Mouse (Mus musculus): ENCODE measurements around the gene Osbpl8. TPM values are rescaled to one million over a fixed set of nuclear protein-coding genes. Genes with fewer than 3 reads are reported as not detected.
"Not testable (repeated sequence)": the region's sequence is repeated elsewhere in the genome, so short reads cannot be mapped to it uniquely, and the experiment has no call there.

Gene Osbpl8
- polyA plus RNA-seq, 1 experiment from 2014 or later = 9.8 TPM

DNA sequence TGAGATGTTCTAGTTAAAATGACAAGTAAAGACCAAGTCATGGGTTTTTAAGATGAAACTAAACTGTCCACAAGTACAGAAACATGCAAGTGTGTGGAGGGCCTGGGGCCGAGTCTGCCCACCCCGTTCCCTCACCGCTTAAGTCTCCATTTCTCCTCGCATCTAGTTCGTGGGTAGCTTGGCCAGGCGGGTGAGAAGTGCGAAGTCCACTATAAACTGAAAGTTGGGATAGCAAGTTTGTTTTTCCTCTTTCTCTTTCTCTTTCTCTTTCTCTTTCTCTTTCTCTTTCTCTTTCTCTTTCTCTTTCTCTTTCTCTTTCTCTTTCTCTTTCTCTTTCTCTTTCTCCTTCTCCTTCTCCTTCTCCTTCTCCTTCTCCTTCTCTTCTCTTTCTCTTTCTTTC is 67.7 kb downstream of the Osbpl8 start:
- H3K9me3 ChIP-seq (ENCODE audit: control insufficient read depth, low read depth, low read length); H3K27ac ChIP-seq (ENCODE audit: low read length); H3K4me1 ChIP-seq (ENCODE audit: control insufficient read depth, insufficient read depth, low read length); ATAC-seq (ENCODE audit: insufficient number of reproducible peaks, insufficient read depth, low FRiP score, low read depth); H3K9ac ChIP-seq (replicated peaks; ENCODE audit: low read depth, low read length); H3K4me2 ChIP-seq (replicated peaks; ENCODE audit: low read depth, low read length); H3K27me3 ChIP-seq (ENCODE audit: control insufficient read depth, insufficient read depth, low read length); H3K4me3 ChIP-seq (ENCODE audit: low read depth, low read length); H3K36me3 ChIP-seq (ENCODE audit: control insufficient read depth, insufficient read depth, low read length): not testable (repeated sequence)
- WGBS = 94% methylated on average over 7 of the region's 7 CpGs

DNA sequence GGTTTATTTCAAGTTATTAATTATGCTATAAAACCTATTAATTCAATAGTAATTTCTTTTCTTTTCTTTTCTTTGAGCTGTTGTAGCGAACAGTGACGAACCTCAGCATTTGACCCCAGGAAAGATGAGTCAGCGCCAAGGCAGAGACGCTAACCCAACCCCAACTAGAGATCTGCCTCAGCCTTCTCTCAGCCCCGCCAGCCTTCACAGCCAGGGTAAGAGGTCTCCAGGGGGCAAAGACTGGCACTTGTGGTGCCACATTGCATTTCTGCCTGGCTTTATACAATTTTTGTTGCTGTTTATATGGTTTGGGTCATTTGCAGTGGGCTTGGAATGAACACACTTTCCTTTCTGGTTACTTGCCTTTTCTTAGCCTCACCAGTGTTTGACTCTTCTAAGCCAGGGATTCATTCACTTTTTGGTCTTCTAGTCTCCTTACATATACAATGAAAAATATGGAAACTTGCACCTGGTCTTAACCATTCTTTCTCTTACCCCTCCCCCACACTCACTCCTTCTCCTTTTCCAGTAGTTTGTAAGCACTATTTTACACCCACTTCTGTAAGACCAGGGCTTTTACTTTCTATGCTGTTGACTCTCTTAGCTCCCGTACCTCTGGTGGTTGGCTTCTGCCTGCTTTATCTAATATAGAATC is 69.1 kb downstream of the Osbpl8 start:
- Histone ChIP-seq H3K36me3 (ENCODE audit: control insufficient read depth, insufficient read depth, low read length) (no peaks in the 10 kb centered on the region), H3K9ac (replicated peaks; ENCODE audit: low read depth, low read length) (no peak overlapping the region), H3K27me3 (ENCODE audit: control insufficient read depth, insufficient read depth, low read length) (no peaks in the 10 kb centered on the region), H3K27ac (ENCODE audit: low read length) (no peak overlapping the region), H3K9me3 (ENCODE audit: control insufficient read depth, low read depth, low read length) (no peaks in the 10 kb centered on the region), H3K4me2 (replicated peaks; ENCODE audit: low read depth, low read length) (no peak overlapping the region), H3K4me1 (ENCODE audit: control insufficient read depth, insufficient read depth, low read length) (no peaks in the 10 kb centered on the region), H3K4me3 (ENCODE audit: low read depth, low read length) (no peak overlapping the region)
- ATAC-seq (ENCODE audit: insufficient number of reproducible peaks, insufficient read depth, low FRiP score, low read depth) = no peak
- WGBS = 56% methylated on average over 6 of the region's 6 CpGs

DNA sequence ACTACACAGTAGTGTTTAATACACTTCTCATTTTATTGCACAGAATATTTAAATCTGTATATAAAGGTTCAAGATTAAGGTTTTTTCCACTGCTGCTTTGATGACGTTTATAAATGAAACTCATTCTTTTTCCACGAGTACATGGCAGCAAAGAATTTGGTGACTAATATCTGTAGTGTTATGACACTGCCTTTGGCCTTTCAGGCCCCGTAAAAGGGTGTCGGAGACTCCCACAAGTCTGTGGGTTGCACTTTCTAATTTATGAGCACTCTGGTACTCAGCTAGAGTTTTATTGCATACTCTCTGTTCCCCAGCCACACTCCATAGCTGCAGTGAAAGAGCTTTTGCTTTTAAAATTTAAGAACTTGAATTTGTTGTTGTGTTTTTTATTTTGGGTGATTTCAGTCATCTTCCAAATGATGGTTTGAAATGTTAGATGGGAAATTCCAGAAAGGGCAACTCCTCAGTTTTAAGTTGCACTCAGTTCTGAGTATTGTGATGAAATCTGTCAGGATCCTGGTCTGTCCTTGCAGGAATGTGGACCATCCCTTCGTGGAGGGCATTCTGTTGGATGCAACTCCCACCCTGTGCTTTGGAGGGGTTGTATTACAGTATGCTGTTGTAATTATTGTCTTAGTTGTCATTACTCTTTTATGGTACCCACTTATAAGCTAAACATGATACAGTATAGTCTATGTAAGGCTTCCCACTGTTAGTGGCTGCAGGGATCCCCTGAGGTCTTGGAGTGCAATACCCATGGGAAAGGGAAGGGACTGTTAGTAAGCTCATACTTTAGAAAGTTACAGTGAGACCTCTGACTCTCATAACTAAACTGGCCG is 70.1 kb downstream of the Osbpl8 start:
- no peak overlapping the region for H3K4me2 ChIP-seq (replicated peaks; ENCODE audit: low read depth, low read length)
- H3K27ac ChIP-seq (ENCODE audit: low read length) = no peak overlapping the region
- H3K36me3 ChIP-seq (ENCODE audit: control insufficient read depth, insufficient read depth, low read length) = no peaks in the 10 kb centered on the region
- no peaks in the 10 kb centered on the region for H3K9me3 ChIP-seq (ENCODE audit: control insufficient read depth, low read depth, low read length)
- no peak overlapping the region for H3K4me3 ChIP-seq (ENCODE audit: low read depth, low read length)
- no peak overlapping the region for H3K9ac ChIP-seq (replicated peaks; ENCODE audit: low read depth, low read length)
- no peaks in the 10 kb centered on the region for H3K27me3 ChIP-seq (ENCODE audit: control insufficient read depth, insufficient read depth, low read length)
- no peak for ATAC-seq (ENCODE audit: insufficient number of reproducible peaks, insufficient read depth, low FRiP score, low read depth)
- no peaks in the 10 kb centered on the region for H3K4me1 ChIP-seq (ENCODE audit: control insufficient read depth, insufficient read depth, low read length)
- WGBS = 49% methylated on average over 6 of the region's 6 CpGs

DNA sequence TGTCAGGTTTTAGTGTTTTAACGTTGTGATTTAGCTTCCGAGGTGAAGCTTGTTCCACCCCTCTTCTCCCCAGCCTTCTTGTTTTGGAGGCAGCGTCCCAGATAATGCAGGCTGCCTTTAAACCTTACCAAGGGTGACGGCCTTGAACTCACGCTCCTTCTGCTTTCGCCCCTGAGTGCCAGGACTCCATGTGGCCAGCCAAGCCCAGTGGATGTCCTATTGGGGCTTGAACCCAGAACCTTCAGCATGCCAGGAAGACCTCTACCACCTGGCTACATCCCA is 70.7 kb downstream of the Osbpl8 start:
- Histone ChIP-seq H3K4me1 (ENCODE audit: control insufficient read depth, insufficient read depth, low read length) (no peaks in the 10 kb centered on the region), H3K4me2 (replicated peaks; ENCODE audit: low read depth, low read length) (no peak overlapping the region), H3K4me3 (ENCODE audit: low read depth, low read length) (no peak overlapping the region), H3K27ac (ENCODE audit: low read length) (no peak overlapping the region), H3K9ac (replicated peaks; ENCODE audit: low read depth, low read length) (no peak overlapping the region), H3K36me3 (ENCODE audit: control insufficient read depth, insufficient read depth, low read length) (no peaks in the 10 kb centered on the region), H3K9me3 (ENCODE audit: control insufficient read depth, low read depth, low read length) (no peaks in the 10 kb centered on the region), H3K27me3 (ENCODE audit: control insufficient read depth, insufficient read depth, low read length) (no peaks in the 10 kb centered on the region)
- ATAC-seq (ENCODE audit: insufficient number of reproducible peaks, insufficient read depth, low FRiP score, low read depth) = no peak
- 81% methylated on average over 6 of the region's 6 CpGs for WGBS

DNA sequence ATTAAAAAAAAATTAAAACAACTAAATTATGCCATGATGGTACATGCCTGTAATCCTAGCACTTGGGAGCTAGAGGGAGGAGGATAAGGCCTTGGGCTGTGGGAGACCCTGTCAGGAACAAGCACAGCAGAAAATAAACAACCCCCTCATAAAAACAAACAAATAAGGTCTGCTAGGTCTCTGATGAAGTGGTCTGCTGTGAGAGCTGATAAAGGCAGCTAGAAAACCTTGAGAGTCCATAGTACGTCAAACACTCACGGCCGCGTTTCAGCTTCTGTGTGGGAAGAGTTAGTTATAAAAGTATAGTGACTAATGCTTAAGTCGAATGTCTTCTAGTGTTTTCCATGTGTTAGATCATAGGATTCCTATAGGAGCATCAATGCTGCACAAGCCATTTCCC is 72.9 kb downstream of the Osbpl8 start:
- Histone ChIP-seq H3K9me3 (ENCODE audit: control insufficient read depth, low read depth, low read length) (no peaks in the 10 kb centered on the region), H3K4me2 (replicated peaks; ENCODE audit: low read depth, low read length) (no peak overlapping the region), H3K36me3 (ENCODE audit: control insufficient read depth, insufficient read depth, low read length) (no peaks in the 10 kb centered on the region), H3K9ac (replicated peaks; ENCODE audit: low read depth, low read length) (no peak overlapping the region), H3K4me1 (ENCODE audit: control insufficient read depth, insufficient read depth, low read length) (no peaks in the 10 kb centered on the region), H3K4me3 (ENCODE audit: low read depth, low read length) (no peak overlapping the region), H3K27me3 (ENCODE audit: control insufficient read depth, insufficient read depth, low read length) (no peaks in the 10 kb centered on the region), H3K27ac (ENCODE audit: low read length) (no peak overlapping the region)
- 67% methylated on average over 5 of the region's 5 CpGs for WGBS
- ATAC-seq (ENCODE audit: insufficient number of reproducible peaks, insufficient read depth, low FRiP score, low read depth) = no peak

DNA sequence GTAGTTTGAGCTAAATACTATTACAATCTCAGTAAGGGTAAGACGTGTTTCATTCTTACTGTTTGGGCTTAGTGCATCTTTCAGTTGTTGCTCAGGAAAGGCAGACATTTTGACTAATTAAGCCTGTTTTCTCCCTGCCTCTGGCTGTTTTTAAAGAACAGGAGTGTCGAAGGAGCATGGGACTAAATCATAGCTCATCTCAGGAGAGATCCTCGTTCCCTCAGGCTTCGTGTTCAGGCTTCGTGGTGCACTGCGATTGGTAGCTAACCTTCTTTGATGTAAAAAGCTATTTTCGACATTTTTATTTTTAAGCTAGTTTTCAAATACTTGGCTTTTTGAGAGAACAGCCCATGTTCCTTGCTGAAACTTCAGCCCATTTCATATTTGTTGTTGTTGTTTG is 78.1 kb downstream of the Osbpl8 start:
- no peak for ATAC-seq (ENCODE audit: insufficient number of reproducible peaks, insufficient read depth, low FRiP score, low read depth)
- Histone ChIP-seq H3K9ac (replicated peaks; ENCODE audit: low read depth, low read length) (no peak overlapping the region), H3K4me3 (ENCODE audit: low read depth, low read length) (no peak overlapping the region)

DNA sequence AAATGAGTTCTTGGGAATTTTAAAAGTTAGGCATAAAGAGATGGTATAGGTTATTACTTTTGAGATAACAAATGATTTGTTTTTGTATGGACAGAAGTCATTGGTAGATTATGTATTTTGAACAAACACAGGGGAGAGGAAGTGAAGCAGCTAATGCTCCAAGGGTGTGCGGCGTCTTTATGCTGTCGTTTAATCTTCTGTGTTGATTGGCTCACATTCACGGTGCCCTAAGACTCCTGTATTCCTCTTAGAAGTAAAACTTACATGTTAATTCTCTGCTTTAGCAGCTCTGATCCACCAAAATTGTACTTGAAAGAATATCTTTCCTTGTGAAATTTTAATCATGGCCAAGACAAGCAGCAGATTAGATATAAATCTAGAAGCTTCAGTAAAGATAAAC is 83.1 kb downstream of the Osbpl8 start:
- H3K27me3 ChIP-seq (ENCODE audit: control insufficient read depth, insufficient read depth, low read length) = no peaks in the 10 kb centered on the region
- no peak overlapping the region for H3K4me2 ChIP-seq (replicated peaks; ENCODE audit: low read depth, low read length)
- H3K9me3 ChIP-seq (ENCODE audit: control insufficient read depth, low read depth, low read length) = no peaks in the 10 kb centered on the region
- ATAC-seq (ENCODE audit: insufficient number of reproducible peaks, insufficient read depth, low FRiP score, low read depth) = no peak
- H3K4me1 ChIP-seq (ENCODE audit: control insufficient read depth, insufficient read depth, low read length) = no peaks in the 10 kb centered on the region
- no peak overlapping the region for H3K4me3 ChIP-seq (ENCODE audit: low read depth, low read length)
- H3K36me3 ChIP-seq (ENCODE audit: control insufficient read depth, insufficient read depth, low read length) = no peaks in the 10 kb centered on the region
- H3K9ac ChIP-seq (replicated peaks; ENCODE audit: low read depth, low read length) = no peak overlapping the region
- WGBS = 56% methylated on average over 4 of the region's 4 CpGs
- no peak overlapping the region for H3K27ac ChIP-seq (ENCODE audit: low read length)

More for the DNA sequence above, 78.1 kb downstream of the Osbpl8 start:
- H3K4me2 ChIP-seq (replicated peaks; ENCODE audit: low read depth, low read length) = no peak overlapping the region
- no peaks in the 10 kb centered on the region for H3K36me3 ChIP-seq (ENCODE audit: control insufficient read depth, insufficient read depth, low read length)
- H3K4me1 ChIP-seq (ENCODE audit: control insufficient read depth, insufficient read depth, low read length) = no peaks in the 10 kb centered on the region
- no peak overlapping the region for H3K27ac ChIP-seq (ENCODE audit: low read length)
- WGBS = 82% methylated on average over 7 of the region's 7 CpGs
- no peaks in the 10 kb centered on the region for H3K9me3 ChIP-seq (ENCODE audit: control insufficient read depth, low read depth, low read length)
- no peaks in the 10 kb centered on the region for H3K27me3 ChIP-seq (ENCODE audit: control insufficient read depth, insufficient read depth, low read length)

DNA sequence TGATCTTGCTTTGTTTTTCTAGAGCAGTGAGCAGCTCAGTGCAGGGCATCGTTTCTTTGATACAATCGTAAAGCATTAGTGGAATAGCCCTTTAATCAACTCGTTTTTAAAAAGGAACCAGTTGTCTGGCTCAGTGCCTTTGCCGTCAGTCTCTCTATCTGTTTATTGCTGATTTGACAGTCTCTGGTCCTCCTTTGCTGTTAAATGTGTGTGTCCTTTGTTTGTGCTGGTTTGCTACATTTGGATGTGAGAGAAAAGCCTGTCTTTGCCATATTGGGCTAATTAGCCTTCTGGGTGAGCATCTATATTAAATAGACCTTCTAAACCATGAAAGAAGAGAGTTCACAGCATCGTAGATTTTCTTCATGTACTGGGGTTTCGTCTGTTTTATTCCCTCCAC is 83.6 kb downstream of the Osbpl8 start:
- Histone ChIP-seq H3K4me1 (ENCODE audit: control insufficient read depth, insufficient read depth, low read length) (no peaks in the 10 kb centered on the region), H3K27ac (ENCODE audit: low read length) (no peak overlapping the region), H3K9me3 (ENCODE audit: control insufficient read depth, low read depth, low read length) (no peaks in the 10 kb centered on the region), H3K36me3 (ENCODE audit: control insufficient read depth, insufficient read depth, low read length) (no peaks in the 10 kb centered on the region), H3K27me3 (ENCODE audit: control insufficient read depth, insufficient read depth, low read length) (no peaks in the 10 kb centered on the region), H3K4me2 (replicated peaks; ENCODE audit: low read depth, low read length) (no peak overlapping the region), H3K9ac (replicated peaks; ENCODE audit: low read depth, low read length) (no peak overlapping the region), H3K4me3 (ENCODE audit: low read depth, low read length) (no peak overlapping the region)
- no peak for ATAC-seq (ENCODE audit: insufficient number of reproducible peaks, insufficient read depth, low FRiP score, low read depth)
- 47% methylated on average over 6 of the region's 6 CpGs for WGBS

DNA sequence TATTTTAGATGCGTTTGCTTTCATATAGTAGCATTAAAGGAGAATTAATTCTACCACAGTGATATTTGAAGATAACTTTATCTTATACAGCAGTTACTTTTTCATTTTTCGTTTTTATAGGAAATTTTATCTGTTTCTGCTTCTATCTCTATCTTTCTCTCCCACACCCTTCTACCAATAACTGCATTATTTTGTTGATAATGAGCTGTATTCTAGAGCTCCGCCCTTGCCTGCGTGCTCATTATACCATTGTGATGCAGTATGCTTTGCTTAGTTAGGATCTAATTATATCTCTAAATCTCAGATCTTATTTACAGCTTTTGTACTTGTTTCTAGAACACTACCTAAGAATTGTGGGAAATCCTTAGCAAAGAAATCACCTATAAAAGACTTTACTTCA is 85.6 kb downstream of the Osbpl8 start:
- no peak for ATAC-seq (ENCODE audit: insufficient number of reproducible peaks, insufficient read depth, low FRiP score, low read depth)
- no peaks in the 10 kb centered on the region for H3K27me3 ChIP-seq (ENCODE audit: control insufficient read depth, insufficient read depth, low read length)
- H3K9ac ChIP-seq (replicated peaks; ENCODE audit: low read depth, low read length) = no peak overlapping the region
- H3K4me2 ChIP-seq (replicated peaks; ENCODE audit: low read depth, low read length) = no peak overlapping the region
- H3K27ac ChIP-seq (ENCODE audit: low read length) = no peak overlapping the region
- no peaks in the 10 kb centered on the region for H3K36me3 ChIP-seq (ENCODE audit: control insufficient read depth, insufficient read depth, low read length)
- H3K9me3 ChIP-seq (ENCODE audit: control insufficient read depth, low read depth, low read length) = no peaks in the 10 kb centered on the region
- H3K4me1 ChIP-seq (ENCODE audit: control insufficient read depth, insufficient read depth, low read length) = no peaks in the 10 kb centered on the region
- 83% methylated on average over 4 of the region's 4 CpGs for WGBS
- no peak overlapping the region for H3K4me3 ChIP-seq (ENCODE audit: low read depth, low read length)
